Mouse (Mus musculus) heart, embryonic 12.5 days (tissue): ENCODE data around the gene Robo2. TPM values are rescaled to one million over a fixed set of nuclear protein-coding genes. Genes with fewer than 3 reads are reported as not detected.

ENCODE experiments used
- ATAC-seq: fragments of 200-750 bp; cut with Nextera tagmentation; 2 replicates; pipeline ENCODE4 v1.8.0; 2017; ENCODE audit warnings: moderate TSS enrichment, moderate library complexity; ENCODE audit not compliant: insufficient number of reproducible peaks, low FRiP score
- H3K27ac ChIP-seq: fragments of 300-500 bp; sonication (generic); 2 replicates; pipeline ENCODE4 v1.5.1; 2016; ENCODE audit warnings: mild to moderate bottlenecking, moderate library complexity; ENCODE audit not compliant: poor library complexity, severe bottlenecking
- H3K27me3 ChIP-seq: fragments of 300-500 bp; sonication (generic); replicated peaks from 2 replicates; pipeline ENCODE4 v1.6.1; 2016; ENCODE audit warnings: mild to moderate bottlenecking, moderate library complexity
- H3K36me3 ChIP-seq: fragments of 300-500 bp; sonication (generic); 2 replicates; pipeline ENCODE4 v1.6.1; 2016; ENCODE audit warnings: mild to moderate bottlenecking, moderate library complexity
- H3K4me1 ChIP-seq: fragments of 300-500 bp; sonication (generic); replicated peaks from 2 replicates; pipeline ENCODE4 v1.6.1; 2016; ENCODE audit warnings: mild to moderate bottlenecking
- H3K4me2 ChIP-seq: fragments of 300-500 bp; sonication (generic); 2 replicates; pipeline ENCODE4 v1.6.1; 2016; ENCODE audit warnings: mild to moderate bottlenecking, moderate library complexity
- H3K4me3 ChIP-seq: fragments of 300-500 bp; sonication (generic); 2 replicates; pipeline ENCODE4 v1.5.1; 2016; ENCODE audit warnings: mild to moderate bottlenecking
- H3K9ac ChIP-seq: fragments of 300-500 bp; sonication (generic); 2 replicates; pipeline ENCODE4 v1.6.1; 2016; ENCODE audit warnings: mild to moderate bottlenecking, moderate library complexity
- H3K9me3 ChIP-seq: fragments of 300-500 bp; sonication (generic); replicated peaks from 2 replicates; pipeline ENCODE4 v1.6.1; 2016; ENCODE audit warnings: mild to moderate bottlenecking, moderate library complexity
- WGBS: fragments of 180-500 bp; shearing (Covaris S2); methylation state at CpG from one replicate; pipeline ENCODE4 v1.1.7; 2016; 5-methylcytosine and 5-hydroxymethylcytosine counted together
- microRNA counts: library from miRNA; unstranded; fragments of <30 nt; microRNA quantifications from one replicate; lab custom pipeline; 2017
- microRNA-seq: library from miRNA; unstranded; fragments of <30 nt; microRNA quantifications from one replicate; pipeline ENCODE4, GENCODE M21; 2017
- polyA plus RNA-seq: library from polyadenylated mRNA; unstranded; fragments of >200 nt; fragmentation: Nextera tagmentation; extraction: Ambion mirVana; gene quantifications from 2 replicates; pipeline ENCODE4 v1.2.1, GENCODE M21; 2016

Robo2 gene
- polyA plus RNA-seq, 1 experiment from 2014 or later: 16.7 TPM

GRCm38 (mm10) chr16:73870296-73870695, 541.3 kb downstream of the Robo2 start:
- ATAC-seq: no peak
- H3K27ac ChIP-seq: no peak overlapping the region
- WGBS: 51% methylated on average over 5 of the region's 5 CpGs
- H3K4me1 ChIP-seq: no peaks in the 10 kb centered on the region
- no peaks in the 10 kb centered on the region for H3K9me3 ChIP-seq
- no peaks in the 10 kb centered on the region for H3K27me3 ChIP-seq
- H3K9ac ChIP-seq: no peak overlapping the region
- no peak overlapping the region for H3K4me3 ChIP-seq
- no peaks in the 10 kb centered on the region for H3K36me3 ChIP-seq
- no peak overlapping the region for H3K4me2 ChIP-seq

- WGBS: 65% methylated on average over 7 of the region's 7 CpGs
- H3K4me2 ChIP-seq: no peak overlapping the region
- no peaks in the 10 kb centered on the region for H3K9me3 ChIP-seq
- no peaks in the 10 kb centered on the region for H3K27me3 ChIP-seq
- H3K4me1 ChIP-seq: peaks cover 4% of the 10 kb centered on the region
- no peaks in the 10 kb centered on the region for H3K36me3 ChIP-seq
- no peak overlapping the region for H3K4me3 ChIP-seq
- H3K9ac ChIP-seq: no peak overlapping the region
- no peak overlapping the region for H3K27ac ChIP-seq
- no peak for ATAC-seq
These were observed 542.0 kb downstream of the Robo2 start for GRCm38 (mm10) chr16:73869527-73870212.

GRCm38 (mm10) chr16:73864625-73865024, 547.0 kb downstream of the Robo2 start:
- Histone ChIP-seq H3K4me2 (peak overlapping the region; percentile 16), H3K27ac (no peak overlapping the region), H3K4me1 (peaks cover 9% of the 10 kb centered on the region), H3K4me3 (no peak overlapping the region), H3K9me3 (no peaks in the 10 kb centered on the region), H3K36me3 (no peaks in the 10 kb centered on the region), H3K9ac (no peak overlapping the region), H3K27me3 (no peaks in the 10 kb centered on the region)
- 15% methylated on average over 9 of the region's 9 CpGs for WGBS
- ATAC-seq: no peak

GRCm38 (mm10) chr16:73863748-73864147, 547.9 kb downstream of the Robo2 start:
- Histone ChIP-seq H3K27me3 (no peaks in the 10 kb centered on the region), H3K4me1 (peaks cover 9% of the 10 kb centered on the region), H3K9ac (no peak overlapping the region), H3K36me3 (no peaks in the 10 kb centered on the region), H3K9me3 (no peaks in the 10 kb centered on the region), H3K4me2 (no peak overlapping the region), H3K4me3 (no peak overlapping the region), H3K27ac (no peak overlapping the region)
- 13% methylated on average over 3 of the region's 3 CpGs for WGBS
- ATAC-seq: no peak

GRCm38 (mm10) chr16:73858717-73859116, 552.9 kb downstream of the Robo2 start:
- ATAC-seq: no peak
- WGBS: 65% methylated on average over 2 of the region's 2 CpGs
- H3K9me3 ChIP-seq: no peaks in the 10 kb centered on the region
- 0 out of 2 replicates have a peak, but pooled peaks cover 1% of the 10 kb centered on the region for H3K4me1 ChIP-seq
- H3K4me3 ChIP-seq: no peak overlapping the region
- H3K27ac ChIP-seq: no peak overlapping the region
- no peaks in the 10 kb centered on the region for H3K36me3 ChIP-seq
- H3K27me3 ChIP-seq: no peaks in the 10 kb centered on the region
- no peak overlapping the region for H3K9ac ChIP-seq
- no peak overlapping the region for H3K4me2 ChIP-seq

GRCm38 (mm10) chr16:73855821-73856220, 555.8 kb downstream of the Robo2 start:
- Histone ChIP-seq H3K4me2 (no peak overlapping the region), H3K36me3 (no peaks in the 10 kb centered on the region), H3K4me1 (no peaks in the 10 kb centered on the region), H3K9me3 (no peaks in the 10 kb centered on the region), H3K27ac (no peak overlapping the region), H3K9ac (no peak overlapping the region), H3K4me3 (no peak overlapping the region), H3K27me3 (no peaks in the 10 kb centered on the region)
- no peak for ATAC-seq
- 84% methylated on average over 3 of the region's 3 CpGs for WGBS

MicroRNA genes within 50 kb of the gene (microRNA counts, 519-probe panel; counts per million panel counts)
- not detected for microRNA mmu-miR-691 (lab: Ali Mortazavi, UCI)

Small RNA genes lying within 50 kb of the gene (microRNA-seq; reads per million reads assigned to microRNA genes)
- gene Gm24272 (not detected), gene Mir691 (not detected)
